Mouse (Mus musculus) CD4-positive naive resting alpha-beta T cell, adult 76 days (primary cell): ENCODE measurements around the gene Cox6a1. TPM values are rescaled to one million over a fixed set of nuclear protein-coding genes. Genes with fewer than 3 reads are reported as not detected.

Experiments
- total RNA-seq: library from RNA; stranded (reverse); gene quantifications from one replicate; pipeline ENCODE4 v1.2.4, GENCODE M21; 2023

The Cox6a1 gene
- total RNA-seq: 213 TPM

GRCm38 (mm10) chr5:115348546-115349224, at the start of gene Cox6a1:
Cox6a1 (minus strand) TSS chr5:115348981.

GRCm38 (mm10) chr5:115340577-115341313, 8.0 kb downstream of the Cox6a1 start, which contains the start of the genes Gatc and Triap1:
Gatc (minus strand) TSS chr5:115341178.
Triap1 (plus strand) TSS chr5:115341225.

GRCm38 (mm10) chr5:115326875-115327609, 21.7 kb downstream of the Cox6a1 start, which contains the start of gene Srsf9:
Srsf9 (plus strand) TSS chr5:115327177.

GRCm38 (mm10) chr5:115300792-115301614, 47.8 kb downstream of the Cox6a1 start, which contains the start of gene Dynll1:
Dynll1 (minus strand) TSS chr5:115300999.

Other genes starting within 250 kb of the Cox6a1 start
- gene Acads, start 229.6 kb downstream of the Cox6a1 start, total RNA-seq: 22.9 TPM
- 28.7 TPM for gene Unc119b, start 214.0 kb downstream of the Cox6a1 start, total RNA-seq
- 78.6 TPM for gene Mlec, start 190.8 kb downstream of the Cox6a1 start, total RNA-seq
- 0.26 TPM for gene Cabp1, start 154.6 kb downstream of the Cox6a1 start, total RNA-seq
- 61.6 TPM for gene Pop5, start 113.1 kb downstream of the Cox6a1 start, total RNA-seq
- gene Rnf10, start 76.1 kb downstream of the Cox6a1 start, total RNA-seq: 199 TPM
- gene Coq5, start 69.3 kb downstream of the Cox6a1 start, total RNA-seq: 26.0 TPM
- gene Dynll1, start 48.0 kb downstream of the Cox6a1 start, total RNA-seq: 199 TPM
- gene Srsf9, start 21.8 kb downstream of the Cox6a1 start, total RNA-seq: 33.1 TPM
- 4.3 TPM for gene Gatc, start 7.8 kb downstream of the Cox6a1 start, total RNA-seq
- 15.2 TPM for gene Triap1, start 7.8 kb downstream of the Cox6a1 start, total RNA-seq
- gene Msi1, start 80.6 kb upstream of the Cox6a1 start, total RNA-seq: not detected
- not detected for gene Pla2g1b, start 117.3 kb upstream of the Cox6a1 start, total RNA-seq
- 9.1 TPM for gene Sirt4, start 135.7 kb upstream of the Cox6a1 start, total RNA-seq
- gene Pxn, start 157.7 kb upstream of the Cox6a1 start, total RNA-seq: 62.9 TPM
- 3,206 TPM for gene Rplp0, start 210.5 kb upstream of the Cox6a1 start, total RNA-seq
- gene Gcn1l1, start 216.3 kb upstream of the Cox6a1 start, total RNA-seq: 101 TPM